Mouse (Mus musculus) heart, postnatal 0 days (tissue): ENCODE data around the gene Mdc1.

Experiments used
- CTCF ChIP-seq: IDR thresholded peaks from 2 replicates; pipeline ENCODE4 v1.5.1; 2016; ENCODE audit warnings: antibody characterized with exemption, control low read depth, low read depth
- EP300 ChIP-seq: IDR thresholded peaks from 2 replicates; pipeline ENCODE4 v1.6.1; 2016; ENCODE audit warnings: antibody characterized with exemption, low read depth

- TF ChIP-seq CTCF (no peak), EP300 (no peak)
Measured at GRCm38 (mm10) chr17:35897644-35898573, 56.6 kb downstream of the Mdc1 start.
